Mouse (Mus musculus) spleen, postnatal 0 days (tissue): ENCODE measurements around the gene Zfp42. TPM values are rescaled to one million over a fixed set of nuclear protein-coding genes. Genes with fewer than 3 reads are reported as not detected.

Source experiments
- polyA plus RNA-seq: library from polyadenylated mRNA; unstranded; fragments of >200 nt; fragmentation: Nextera tagmentation; extraction: Ambion mirVana; gene quantifications from 2 replicates; pipeline ENCODE4 v1.2.1, GENCODE M21; 2015

The Zfp42 gene
- polyA plus RNA-seq = not detected in 2 replicates

GRCm38 (mm10) chr8:43306896-43307295 lies at the start of gene Zfp42:
Gene Zfp42, minus strand, starts transcription at chr8:43306980.

Other genes with a start within 250 kb of the Zfp42 start
- gene Triml1, start 165.5 kb downstream of the Zfp42 start, polyA plus RNA-seq = not detected in 2 replicates
- gene Triml2, start 126.4 kb downstream of the Zfp42 start, polyA plus RNA-seq = not detected in 2 replicates
- gene Adam26b, start 221.1 kb upstream of the Zfp42 start, polyA plus RNA-seq = not detected in 2 replicates